7 mouse cellular contexts compared by ENCODE assay signal in the genomic region with DNA sequence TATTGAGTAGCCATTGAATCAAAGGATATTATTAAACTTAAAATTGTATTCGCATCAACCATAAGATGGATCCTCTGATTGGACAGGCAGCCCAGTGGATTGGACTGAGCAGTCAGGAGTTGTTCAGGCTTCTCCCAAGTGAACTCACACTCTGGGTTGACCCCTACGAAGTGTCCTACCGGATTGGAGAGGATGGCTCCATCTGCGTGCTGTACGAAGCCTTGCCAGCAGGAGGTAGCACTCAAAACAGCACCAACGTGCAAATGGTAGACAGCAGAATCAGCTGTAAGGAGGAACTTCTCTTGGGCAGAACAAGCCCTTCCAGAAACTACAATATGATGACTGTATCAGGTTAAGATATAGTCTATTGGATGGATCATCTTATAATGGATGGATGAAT.
DNase-seq lines count a peak whose midpoint lies in the region; ATAC-seq lines count a peak whose summit lies in the region.
"Not testable (repeated sequence)": the region's sequence is repeated elsewhere in the genome, so short reads cannot be mapped to it uniquely, and the experiment has no call there.

No protein-coding gene starts in this region.

- peak; percentile 86 for ATAC-seq in activated CD4-positive, CD25-positive, alpha-beta regulatory T cell, adult 4 months
- ATAC-seq in erythroid progenitor cell, adult 5-6 weeks (replicated peaks; ENCODE audit: low FRiP score, poor library complexity, severe bottlenecking), result peak; percentile 97
- ATAC-seq in granulocyte monocyte progenitor cell, adult 5-6 weeks (replicated peaks; ENCODE audit: poor library complexity, severe bottlenecking), result peak; percentile 97
- ATAC-seq in kidney, embryonic 14.5 days (ENCODE audit: low FRiP score, low TSS enrichment), result peak; percentile 66; the same call in 1 of the 2 replicates
- 0 out of 2 replicates have a peak, but pooled peaks have one; percentile 45 for ATAC-seq in liver, embryonic 13.5 days (ENCODE audit: low read depth)
- ATAC-seq in megakaryocyte, adult 5-6 weeks (ENCODE audit: poor library complexity, severe bottlenecking), result peak; percentile 99
- 0 out of 2 replicates have a peak, but pooled peaks have one; percentile 50 for ATAC-seq in midbrain, embryonic 13.5 days

- not testable (repeated sequence) for H3K27me3 ChIP-seq in kidney, embryonic 14.5 days (ENCODE audit: control insufficient read depth, insufficient read depth, low read length); liver, embryonic 13.5 days; midbrain, embryonic 13.5 days

- not testable (repeated sequence) for H3K9ac ChIP-seq in kidney, embryonic 14.5 days (ENCODE audit: low read depth, low read length); liver, embryonic 13.5 days; midbrain, embryonic 13.5 days (replicated peaks)

- DNase-seq in liver, embryonic 13.5 days, result not testable (repeated sequence)

- not testable (repeated sequence) for H3K9me3 ChIP-seq in kidney, embryonic 14.5 days (ENCODE audit: control insufficient read depth, low read length); liver, embryonic 13.5 days (replicated peaks); midbrain, embryonic 13.5 days

- H3K27ac ChIP-seq in kidney, embryonic 14.5 days (ENCODE audit: low read depth, low read length); liver, embryonic 13.5 days; midbrain, embryonic 13.5 days: not testable (repeated sequence)

- not testable (repeated sequence) for H3K4me1 ChIP-seq in kidney, embryonic 14.5 days (ENCODE audit: control insufficient read depth, insufficient read depth, low read length); liver, embryonic 13.5 days (replicated peaks); midbrain, embryonic 13.5 days (replicated peaks)

- H3K4me3 ChIP-seq in kidney, embryonic 14.5 days (ENCODE audit: low read length); liver, embryonic 13.5 days (replicated peaks); midbrain, embryonic 13.5 days (replicated peaks): not testable (repeated sequence)

- H3K4me2 ChIP-seq in kidney, embryonic 14.5 days (replicated peaks; ENCODE audit: low read depth, low read length); liver, embryonic 13.5 days; midbrain, embryonic 13.5 days (replicated peaks): not testable (repeated sequence)

- WGBS in kidney, embryonic 14.5 days, result 80% methylated on average over 6 of the region's 6 CpGs
- 62% methylated on average over 6 of the region's 6 CpGs for WGBS in liver, embryonic 13.5 days (ENCODE audit: insufficient replicate concordance)
- WGBS in midbrain, embryonic 13.5 days, result 83% methylated on average over 6 of the region's 6 CpGs

- not testable (repeated sequence) for H3K36me3 ChIP-seq in kidney, embryonic 14.5 days (ENCODE audit: control insufficient read depth, insufficient read depth, low read length); liver, embryonic 13.5 days; midbrain, embryonic 13.5 days

Comparison
In these comparisons a context has a peak if more than half of its experiments do, and no peak if none do; other contexts are left out.
1. ATAC-seq: peak in every context shown above with its lines; median percentile 99 in megakaryocyte, adult 5-6 weeks; 97 in erythroid progenitor cell, adult 5-6 weeks; 97 in granulocyte monocyte progenitor cell, adult 5-6 weeks; 86 in activated CD4-positive, CD25-positive, alpha-beta regulatory T cell, adult 4 months; 66 in kidney, embryonic 14.5 days; 50 in midbrain, embryonic 13.5 days; 45 in liver, embryonic 13.5 days.